ENCODE assay signal across 18 mouse cellular contexts in genomic region chr4:128753571-128753970, GRCm38 (mm10). TPM values are rescaled to one million over a fixed set of nuclear protein-coding genes. Genes with fewer than 3 reads are reported as not detected.
DNase-seq lines count a peak whose midpoint lies in the region; ATAC-seq and TF ChIP-seq lines count a peak whose summit lies in the region.
"Had no signal": no experiment of that assay in that cellular context is flagged by ENCODE, and none has a peak within 500 bp of the region (broad histone marks: within the 10 kb centered on the region; RNA-seq: fewer than 3 reads in every experiment).

No protein-coding gene starts in this region.

- DNase-seq in hindbrain, embryonic 10.5 days (ENCODE audit: low spot score): no peak
- no peak for DNase-seq in midbrain, postnatal 0 days (ENCODE audit: low spot score)
- no peak for DNase-seq in heart, postnatal 25 days (ENCODE audit: low spot score)
- DNase-seq: adrenal gland, postnatal 10 days; cerebellum, adult 11-12 months; cerebellum, adult 9-10 months; gastrocnemius, postnatal 36 days; heart, adult 18-20 months; heart, postnatal 10 days had no signal

- H3K9ac ChIP-seq in forebrain, embryonic 13.5 days: no peak overlapping the region
- H3K9ac ChIP-seq in forebrain, embryonic 16.5 days (replicated peaks; ENCODE audit: low read depth, low read length): no peak overlapping the region
- H3K9ac ChIP-seq in hindbrain, embryonic 13.5 days: peak overlapping the region; percentile 35; the same call in 1 of the 2 replicates
- no peak overlapping the region for H3K9ac ChIP-seq in midbrain, embryonic 13.5 days (replicated peaks)
- no peak overlapping the region for H3K9ac ChIP-seq in midbrain, embryonic 15.5 days
- no peak overlapping the region for H3K9ac ChIP-seq in midbrain, postnatal 0 days (replicated peaks; ENCODE audit: low read length, poor library complexity, severe bottlenecking)
- H3K9ac ChIP-seq: embryonic facial prominence, embryonic 12.5 days; intestine, embryonic 15.5 days had no signal

- H3K27me3 ChIP-seq in forebrain, embryonic 13.5 days: no peaks in the 10 kb centered on the region
- H3K27me3 ChIP-seq in forebrain, embryonic 16.5 days (replicated peaks; ENCODE audit: control insufficient read depth, insufficient read depth, low read length): no peaks in the 10 kb centered on the region
- H3K27me3 ChIP-seq in hindbrain, embryonic 13.5 days: no peaks in the 10 kb centered on the region
- H3K27me3 ChIP-seq in hindbrain, embryonic 10.5 days (ENCODE audit: insufficient read depth, poor library complexity, severe bottlenecking): no peaks in the 10 kb centered on the region
- H3K27me3 ChIP-seq in midbrain, embryonic 13.5 days: no peaks in the 10 kb centered on the region
- no peaks in the 10 kb centered on the region for H3K27me3 ChIP-seq in midbrain, embryonic 15.5 days (replicated peaks)
- H3K27me3 ChIP-seq in midbrain, postnatal 0 days (ENCODE audit: insufficient read depth, low read length): no peaks in the 10 kb centered on the region
- H3K27me3 ChIP-seq: embryonic facial prominence, embryonic 12.5 days; intestine, embryonic 15.5 days had no signal

- 0 out of 2 replicates have a peak, but pooled peaks cover 4% of the 10 kb centered on the region for H3K4me1 ChIP-seq in forebrain, embryonic 13.5 days
- H3K4me1 ChIP-seq in forebrain, embryonic 16.5 days (replicated peaks; ENCODE audit: control insufficient read depth, insufficient read depth, low read length): no peaks in the 10 kb centered on the region
- H3K4me1 ChIP-seq in hindbrain, embryonic 13.5 days (replicated peaks): peaks cover 5% of the 10 kb centered on the region; the same call in 1 of the 2 replicates
- H3K4me1 ChIP-seq in hindbrain, embryonic 10.5 days (replicated peaks): peaks cover 13% of the 10 kb centered on the region
- H3K4me1 ChIP-seq in midbrain, embryonic 13.5 days (replicated peaks): peaks cover 15% of the 10 kb centered on the region; the same call in 1 of the 2 replicates
- no peaks in the 10 kb centered on the region; the same call in 1 of the 2 replicates for H3K4me1 ChIP-seq in midbrain, embryonic 15.5 days
- H3K4me1 ChIP-seq in midbrain, postnatal 0 days (ENCODE audit: insufficient read depth, low read length): no peaks in the 10 kb centered on the region
- H3K4me1 ChIP-seq: embryonic facial prominence, embryonic 12.5 days; intestine, embryonic 15.5 days had no signal

- H3K4me2 ChIP-seq in forebrain, embryonic 13.5 days: no peak overlapping the region
- no peak overlapping the region for H3K4me2 ChIP-seq in forebrain, embryonic 16.5 days (ENCODE audit: low read length)
- no peak overlapping the region for H3K4me2 ChIP-seq in hindbrain, embryonic 13.5 days
- no peak overlapping the region for H3K4me2 ChIP-seq in midbrain, embryonic 13.5 days (replicated peaks)
- no peak overlapping the region for H3K4me2 ChIP-seq in midbrain, embryonic 15.5 days
- H3K4me2 ChIP-seq in midbrain, postnatal 0 days (ENCODE audit: low read depth, low read length, poor library complexity, severe bottlenecking): no peak overlapping the region
- H3K4me2 ChIP-seq: embryonic facial prominence, embryonic 12.5 days; intestine, embryonic 15.5 days had no signal

- peaks cover 72% of the 10 kb centered on the region for H3K36me3 ChIP-seq in forebrain, embryonic 13.5 days (ENCODE audit: poor library complexity, severe bottlenecking)
- peaks cover 32% of the 10 kb centered on the region for H3K36me3 ChIP-seq in forebrain, embryonic 16.5 days (ENCODE audit: control insufficient read depth, insufficient read depth)
- H3K36me3 ChIP-seq in hindbrain, embryonic 13.5 days: peaks cover 66% of the 10 kb centered on the region
- peaks cover 73% of the 10 kb centered on the region for H3K36me3 ChIP-seq in hindbrain, embryonic 10.5 days
- peaks cover 59% of the 10 kb centered on the region for H3K36me3 ChIP-seq in midbrain, embryonic 13.5 days
- H3K36me3 ChIP-seq in midbrain, embryonic 15.5 days (replicated peaks): peaks cover 34% of the 10 kb centered on the region
- peaks cover 45% of the 10 kb centered on the region for H3K36me3 ChIP-seq in midbrain, postnatal 0 days (ENCODE audit: insufficient read depth, low read length)

- no peaks in the 10 kb centered on the region for H3K9me3 ChIP-seq in forebrain, embryonic 13.5 days (replicated peaks)
- H3K9me3 ChIP-seq in forebrain, embryonic 16.5 days (ENCODE audit: control insufficient read depth, low read length): no peaks in the 10 kb centered on the region
- no peaks in the 10 kb centered on the region for H3K9me3 ChIP-seq in hindbrain, embryonic 13.5 days
- H3K9me3 ChIP-seq in hindbrain, embryonic 10.5 days: no peaks in the 10 kb centered on the region
- no peaks in the 10 kb centered on the region for H3K9me3 ChIP-seq in midbrain, embryonic 13.5 days
- no peaks in the 10 kb centered on the region for H3K9me3 ChIP-seq in midbrain, embryonic 15.5 days
- H3K9me3 ChIP-seq in midbrain, postnatal 0 days (ENCODE audit: low read length): no peaks in the 10 kb centered on the region
- H3K9me3 ChIP-seq: embryonic facial prominence, embryonic 12.5 days; heart, embryonic 10.5 days; intestine, embryonic 15.5 days had no signal

- WGBS in forebrain, embryonic 13.5 days: 90% methylated on average over 7 of the region's 7 CpGs
- WGBS in forebrain, embryonic 16.5 days: 83% methylated on average over 7 of the region's 7 CpGs
- WGBS in hindbrain, embryonic 13.5 days: 92% methylated on average over 7 of the region's 7 CpGs
- 94% methylated on average over 7 of the region's 7 CpGs for WGBS in hindbrain, embryonic 10.5 days
- 83% methylated on average over 7 of the region's 7 CpGs for WGBS in midbrain, embryonic 13.5 days
- 80% methylated on average over 7 of the region's 7 CpGs for WGBS in midbrain, embryonic 15.5 days
- WGBS in midbrain, postnatal 0 days: 71% methylated on average over 7 of the region's 7 CpGs

- H3K4me3 ChIP-seq in forebrain, embryonic 13.5 days: no peak overlapping the region
- H3K4me3 ChIP-seq in forebrain, embryonic 16.5 days (replicated peaks; ENCODE audit: low read length): no peak overlapping the region
- no peak overlapping the region for H3K4me3 ChIP-seq in hindbrain, embryonic 13.5 days
- no peak overlapping the region for H3K4me3 ChIP-seq in hindbrain, embryonic 10.5 days
- H3K4me3 ChIP-seq in midbrain, embryonic 13.5 days (replicated peaks): no peak overlapping the region
- H3K4me3 ChIP-seq in midbrain, embryonic 15.5 days: no peak overlapping the region
- H3K4me3 ChIP-seq in midbrain, postnatal 0 days (ENCODE audit: low read depth, low read length): no peak overlapping the region
- H3K4me3 ChIP-seq: embryonic facial prominence, embryonic 12.5 days; heart, embryonic 10.5 days; intestine, embryonic 15.5 days had no signal

- ATAC-seq in forebrain, embryonic 13.5 days: 0 out of 2 replicates have a peak, but pooled peaks have one; percentile 9
- ATAC-seq in forebrain, embryonic 16.5 days: no peak
- ATAC-seq in hindbrain, embryonic 13.5 days (ENCODE audit: low FRiP score): no peak
- ATAC-seq in midbrain, embryonic 13.5 days: no peak
- no peak for ATAC-seq in midbrain, embryonic 15.5 days (replicated peaks)
- ATAC-seq in midbrain, postnatal 0 days (ENCODE audit: low FRiP score): no peak
- ATAC-seq: intestine, embryonic 15.5 days had no signal

- TF ChIP-seq CTCF in midbrain, postnatal 0 days (IDR thresholded peaks at IDR 0.05): no peak

- intact Hi-C loops in heart, postnatal 25 days (cut with DNase I): no loop called here

- H3K27ac ChIP-seq in forebrain, embryonic 13.5 days: peak overlapping the region; percentile 31
- H3K27ac ChIP-seq in forebrain, embryonic 16.5 days (ENCODE audit: low read length): no peak overlapping the region
- peak overlapping the region; percentile 48; the same call in 1 of the 2 replicates for H3K27ac ChIP-seq in hindbrain, embryonic 13.5 days
- no peak overlapping the region for H3K27ac ChIP-seq in hindbrain, embryonic 10.5 days
- H3K27ac ChIP-seq in midbrain, embryonic 13.5 days: 0 out of 2 replicates have a peak overlapping the region, but pooled peaks have one; percentile 47
- no peak overlapping the region for H3K27ac ChIP-seq in midbrain, embryonic 15.5 days
- H3K27ac ChIP-seq in midbrain, postnatal 0 days (ENCODE audit: low read depth, low read length): 0 out of 2 replicates have a peak overlapping the region, but pooled peaks have one; percentile 18
- H3K27ac ChIP-seq: embryonic facial prominence, embryonic 12.5 days; heart, embryonic 10.5 days; intestine, embryonic 15.5 days had no signal

RNA-seq across cellular contexts. Expression of gene A3galt2, which starts 1.6 kb away (rescaled TPM):
- 0.67 and 0.88 TPM in 2 replicates for polyA plus RNA-seq in forebrain, embryonic 13.5 days (2015; fragmentation: Nextera tagmentation; extraction: Ambion mirVana)
- polyA plus RNA-seq in forebrain, embryonic 16.5 days (2015; fragmentation: Nextera tagmentation; extraction: Ambion mirVana): 0.43 and 0.63 TPM in 2 replicates
- 0.38 and 0.53 TPM in 2 replicates for polyA plus RNA-seq in hindbrain, embryonic 13.5 days (2015; fragmentation: Nextera tagmentation; extraction: Ambion mirVana)
- 0.18 and 0.26 TPM in 2 replicates for polyA plus RNA-seq in hindbrain, embryonic 10.5 days (2016; fragmentation: Nextera tagmentation; extraction: Ambion mirVana)
- polyA plus RNA-seq in midbrain, embryonic 13.5 days (2015; fragmentation: Nextera tagmentation; extraction: Ambion mirVana): 0.23 and 0.58 TPM in 2 replicates
- polyA plus RNA-seq in midbrain, embryonic 15.5 days (2015; fragmentation: Nextera tagmentation; extraction: Ambion mirVana): 0.28 and 0.34 TPM in 2 replicates
- total RNA-seq in midbrain, postnatal 0 days (2014; rRNA removed): 0.19 and 0.38 TPM in 2 replicates
- 0.05 TPM in 1 of 2 replicates, not detected in the other for polyA plus RNA-seq in midbrain, postnatal 0 days (2015; fragmentation: Nextera tagmentation; extraction: Ambion mirVana)
- under 1 TPM in 1 of 2 experiments, not detected in 1; 0.14 TPM for total RNA-seq in heart, postnatal 25 days (2021)
- total RNA-seq: gastrocnemius, adult 8-10 months had no signal

RNA-seq across cellular contexts. Expression of gene Zfp362, which starts 52.3 kb away (rescaled TPM):
- 42.3 and 46.9 TPM in 2 replicates for polyA plus RNA-seq in forebrain, embryonic 13.5 days (2015; fragmentation: Nextera tagmentation; extraction: Ambion mirVana)
- 45.2 and 47.6 TPM in 2 replicates for polyA plus RNA-seq in forebrain, embryonic 16.5 days (2015; fragmentation: Nextera tagmentation; extraction: Ambion mirVana)
- 36.9 and 39.0 TPM in 2 replicates for polyA plus RNA-seq in hindbrain, embryonic 13.5 days (2015; fragmentation: Nextera tagmentation; extraction: Ambion mirVana)
- 36.1 and 45.3 TPM in 2 replicates for polyA plus RNA-seq in hindbrain, embryonic 10.5 days (2016; fragmentation: Nextera tagmentation; extraction: Ambion mirVana)
- polyA plus RNA-seq in midbrain, embryonic 13.5 days (2015; fragmentation: Nextera tagmentation; extraction: Ambion mirVana): 38.8 and 44.0 TPM in 2 replicates
- polyA plus RNA-seq in midbrain, embryonic 15.5 days (2015; fragmentation: Nextera tagmentation; extraction: Ambion mirVana): 40.1 and 42.2 TPM in 2 replicates
- total RNA-seq in midbrain, postnatal 0 days (2014; rRNA removed): 26.7 and 33.3 TPM in 2 replicates
- polyA plus RNA-seq in midbrain, postnatal 0 days (2015; fragmentation: Nextera tagmentation; extraction: Ambion mirVana): 24.8 and 27.0 TPM in 2 replicates
- total RNA-seq in heart, postnatal 25 days (2021): 10 to 100 TPM; 12.8 to 13.0 TPM

Comparison
In these comparisons a context has a peak if more than half of its experiments do, and no peak if none do; other contexts are left out.
1. H3K27ac ChIP-seq: peak in forebrain, embryonic 13.5 days (single experiment), hindbrain, embryonic 13.5 days (single experiment), midbrain, embryonic 13.5 days (single experiment) and midbrain, postnatal 0 days (single experiment); none in forebrain, embryonic 16.5 days (single experiment), hindbrain, embryonic 10.5 days (single experiment) and midbrain, embryonic 15.5 days (single experiment).